Mouse (Mus musculus): ENCODE results near the gene Gsta4. TPM values are rescaled to one million over a fixed set of nuclear protein-coding genes. Genes with fewer than 3 reads are reported as not detected.
"Not testable (repeated sequence)": the region's sequence is repeated elsewhere in the genome, so short reads cannot be mapped to it uniquely, and the experiment has no call there.

Gene Gsta4
- polyA plus RNA-seq, 1 experiment from 2014 or later = 34.4 TPM

DNA sequence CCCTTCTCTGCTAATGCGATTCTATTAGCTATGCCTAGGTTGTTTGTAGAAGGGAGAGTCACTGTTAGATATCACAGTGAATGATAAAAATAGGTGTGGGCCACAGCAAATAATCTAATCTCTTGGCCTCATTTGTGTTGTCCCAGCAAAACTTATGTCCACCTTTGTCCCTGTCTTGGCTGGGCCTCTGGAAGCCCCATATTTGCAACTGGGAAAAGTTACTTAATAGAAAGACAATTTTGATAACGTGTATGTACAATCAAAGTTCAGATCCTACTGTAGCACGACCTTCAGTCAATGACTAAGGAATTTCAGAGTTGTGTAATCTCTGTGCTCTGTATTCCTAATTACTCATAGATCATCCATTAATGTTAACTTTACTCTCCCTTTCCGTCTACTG lies 34.5 kb downstream of the Gsta4 start:
- Histone ChIP-seq H3K4me1 (replicated peaks) (no peaks in the 10 kb centered on the region), H3K4me2 (no peak overlapping the region), H3K27ac (no peak overlapping the region), H3K4me3 (no peak overlapping the region), H3K36me3 (no peaks in the 10 kb centered on the region), H3K27me3 (no peaks in the 10 kb centered on the region), H3K9ac (no peak overlapping the region), H3K9me3 (no peaks in the 10 kb centered on the region)
- 84% methylated on average over 4 of the region's 4 CpGs for WGBS
- ATAC-seq (ENCODE audit: low FRiP score) = no peak

DNA sequence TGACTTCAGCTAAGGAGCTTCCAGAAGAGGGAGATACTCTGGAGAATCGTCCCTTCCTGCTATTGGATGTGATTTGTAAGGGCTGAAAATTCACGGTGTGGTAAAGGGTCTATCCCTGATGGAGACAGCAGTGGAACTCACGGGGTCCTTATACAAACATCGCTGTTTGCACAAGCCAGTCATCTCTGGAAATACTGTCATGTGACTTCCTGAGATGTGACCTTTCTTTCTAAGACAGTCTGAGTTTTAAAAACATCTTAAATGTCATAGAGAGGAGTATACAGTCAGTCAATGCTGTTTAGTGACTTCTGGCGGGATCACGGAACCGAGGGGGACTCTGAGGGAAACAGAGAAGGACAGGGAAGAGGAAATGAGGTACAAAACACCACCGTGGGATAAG lies 40.0 kb downstream of the Gsta4 start:
- 78% methylated on average over 8 of the region's 8 CpGs for WGBS
- Histone ChIP-seq H3K27ac (no peak overlapping the region), H3K27me3 (no peaks in the 10 kb centered on the region), H3K36me3 (no peaks in the 10 kb centered on the region), H3K4me1 (replicated peaks) (no peaks in the 10 kb centered on the region), H3K4me2 (no peak overlapping the region), H3K4me3 (no peak overlapping the region), H3K9me3 (no peaks in the 10 kb centered on the region), H3K9ac (no peak overlapping the region)
- no peak for ATAC-seq (ENCODE audit: low FRiP score)

DNA sequence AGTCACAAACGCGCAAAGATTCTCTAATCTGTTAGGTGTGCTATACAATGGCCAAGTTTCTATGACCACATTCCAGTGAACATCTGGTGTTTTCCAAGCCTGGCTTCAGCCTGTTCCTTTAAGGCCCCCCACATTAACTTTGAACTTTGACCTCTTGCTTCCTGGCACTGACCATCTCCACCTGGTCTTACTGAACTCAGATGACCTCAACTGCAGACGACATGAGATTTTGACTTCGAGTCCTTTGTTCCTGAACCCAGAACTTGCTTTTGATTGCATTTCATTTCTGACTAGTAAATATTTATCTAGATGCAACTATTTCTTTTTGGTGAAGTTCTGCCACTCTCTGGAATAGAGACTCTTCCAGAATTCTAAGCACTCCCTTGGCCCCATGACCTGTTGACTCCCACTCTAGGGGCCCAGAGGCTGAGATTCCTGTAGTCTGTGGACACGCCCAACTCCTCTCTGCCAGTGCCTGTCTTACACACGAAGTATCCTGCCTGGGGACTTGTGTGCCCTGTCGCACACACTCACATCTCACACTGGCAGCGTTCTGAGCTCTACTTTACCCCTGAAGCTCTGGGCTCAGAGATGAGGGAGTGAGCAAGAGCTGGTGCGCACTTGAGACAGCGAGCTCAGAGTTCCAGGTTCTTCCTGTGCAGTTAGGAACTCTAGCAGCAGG lies 40.8 kb downstream of the Gsta4 start:
- 79% methylated on average over 10 of the region's 10 CpGs for WGBS
- Histone ChIP-seq H3K9me3 (no peaks in the 10 kb centered on the region), H3K4me2 (no peak overlapping the region), H3K27me3 (no peaks in the 10 kb centered on the region), H3K4me3 (no peak overlapping the region), H3K9ac (no peak overlapping the region), H3K4me1 (replicated peaks) (no peaks in the 10 kb centered on the region), H3K27ac (no peak overlapping the region), H3K36me3 (no peaks in the 10 kb centered on the region)
- no peak for ATAC-seq (ENCODE audit: low FRiP score)

DNA sequence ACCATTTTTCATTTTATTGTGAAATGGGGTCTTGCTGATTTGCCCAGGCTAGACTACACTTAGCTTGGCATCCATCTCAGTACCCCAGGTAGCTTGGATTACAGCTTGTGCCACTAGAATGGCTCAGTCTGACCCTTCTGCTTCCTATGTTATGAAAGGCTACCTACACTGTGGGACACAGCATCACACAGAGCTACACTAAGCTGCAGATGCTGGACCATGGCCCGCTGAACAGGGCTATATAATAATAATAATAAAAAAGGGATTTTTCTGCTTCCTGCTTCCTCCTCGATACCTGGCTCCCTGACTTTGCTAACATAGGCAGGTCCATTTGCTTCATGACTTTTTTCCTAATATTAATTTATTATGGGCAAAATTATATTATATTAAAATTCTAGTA lies 41.8 kb downstream of the Gsta4 start:
- Histone ChIP-seq H3K36me3 (no peaks in the 10 kb centered on the region), H3K4me1 (replicated peaks) (no peaks in the 10 kb centered on the region), H3K9ac (no peak overlapping the region), H3K4me3 (no peak overlapping the region), H3K4me2 (no peak overlapping the region), H3K27ac (no peak overlapping the region), H3K9me3 (no peaks in the 10 kb centered on the region), H3K27me3 (no peaks in the 10 kb centered on the region)
- WGBS = 96% methylated on average over 2 of the region's 2 CpGs
- no peak for ATAC-seq (ENCODE audit: low FRiP score)

DNA sequence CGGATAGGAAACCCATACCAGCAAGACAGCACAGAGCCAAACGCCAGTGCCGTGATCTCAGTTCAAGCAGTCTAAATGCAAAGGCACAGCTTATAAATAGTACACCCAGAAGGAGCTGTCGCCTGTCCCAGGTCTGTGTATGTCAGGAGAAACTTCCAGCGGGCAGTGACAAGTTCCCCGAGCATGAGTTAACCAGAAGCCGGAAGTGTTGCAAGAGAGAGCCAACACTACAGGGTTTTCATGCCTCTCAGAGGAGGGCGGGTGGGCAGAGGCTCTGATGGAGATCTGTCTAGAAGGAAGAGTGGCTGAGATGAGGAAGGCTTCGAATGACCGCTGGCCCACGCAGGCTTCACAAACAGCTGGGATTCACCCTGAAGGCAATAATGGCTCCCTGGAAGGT lies 42.7 kb downstream of the Gsta4 start:
- Histone ChIP-seq H3K4me3 (no peak overlapping the region), H3K9ac (no peak overlapping the region), H3K27ac (no peak overlapping the region), H3K9me3 (no peaks in the 10 kb centered on the region), H3K27me3 (no peaks in the 10 kb centered on the region), H3K4me1 (replicated peaks) (no peaks in the 10 kb centered on the region), H3K4me2 (no peak overlapping the region), H3K36me3 (no peaks in the 10 kb centered on the region)
- 87% methylated on average over 11 of the region's 11 CpGs for WGBS
- no peak for ATAC-seq (ENCODE audit: low FRiP score)

DNA sequence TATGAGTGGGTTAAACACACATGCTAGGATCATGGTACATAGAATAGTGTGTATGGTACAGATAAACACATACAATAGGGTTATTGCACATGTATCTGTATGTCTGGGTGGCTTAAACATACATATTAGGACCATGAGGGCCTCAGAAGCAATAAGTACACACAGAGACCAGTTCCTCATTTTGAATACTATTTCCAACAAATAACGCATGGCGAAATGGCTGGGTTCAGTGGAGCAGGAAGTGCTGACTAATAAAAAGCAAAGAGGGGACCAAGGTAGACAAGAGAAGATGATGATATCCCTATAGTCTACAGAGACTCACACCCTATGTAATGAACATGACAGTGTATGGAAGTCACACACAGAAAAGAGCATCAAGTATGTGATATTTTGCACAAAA lies 45.5 kb downstream of the Gsta4 start:
- ATAC-seq (ENCODE audit: low FRiP score) = no peak
- Histone ChIP-seq H3K36me3 (no peaks in the 10 kb centered on the region), H3K4me3 (no peak overlapping the region), H3K27me3 (no peaks in the 10 kb centered on the region), H3K9me3 (no peaks in the 10 kb centered on the region), H3K9ac (no peak overlapping the region), H3K4me2 (no peak overlapping the region), H3K27ac (no peak overlapping the region), H3K4me1 (replicated peaks) (no peaks in the 10 kb centered on the region)
- WGBS = 90% methylated on average over 2 of the region's 2 CpGs

DNA sequence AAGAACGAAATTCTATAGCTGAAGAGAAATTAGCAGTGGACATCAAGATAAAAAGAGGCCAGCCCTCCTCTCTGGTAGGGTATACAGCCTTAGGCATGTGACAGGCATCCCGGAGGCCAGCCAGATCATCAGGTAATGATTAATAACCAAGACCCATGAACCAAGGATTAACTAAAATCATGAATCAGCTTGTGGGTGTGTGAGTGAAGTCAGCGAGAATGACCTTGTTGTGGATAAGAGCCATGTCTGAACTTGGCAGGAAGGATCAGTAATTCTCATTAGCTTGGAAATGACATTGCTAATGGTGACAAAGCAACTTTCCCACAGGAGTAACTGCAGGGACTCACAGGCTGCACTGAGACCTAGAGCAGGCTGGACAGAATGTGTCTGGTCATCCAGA lies 47.1 kb downstream of the Gsta4 start:
- H3K36me3 ChIP-seq; H3K4me2 ChIP-seq; H3K27me3 ChIP-seq; H3K9me3 ChIP-seq; H3K27ac ChIP-seq; H3K9ac ChIP-seq; H3K4me1 ChIP-seq (replicated peaks); H3K4me3 ChIP-seq; ATAC-seq (ENCODE audit: low FRiP score): not testable (repeated sequence)
- WGBS = 75% methylated on average over 3 of the region's 3 CpGs

DNA sequence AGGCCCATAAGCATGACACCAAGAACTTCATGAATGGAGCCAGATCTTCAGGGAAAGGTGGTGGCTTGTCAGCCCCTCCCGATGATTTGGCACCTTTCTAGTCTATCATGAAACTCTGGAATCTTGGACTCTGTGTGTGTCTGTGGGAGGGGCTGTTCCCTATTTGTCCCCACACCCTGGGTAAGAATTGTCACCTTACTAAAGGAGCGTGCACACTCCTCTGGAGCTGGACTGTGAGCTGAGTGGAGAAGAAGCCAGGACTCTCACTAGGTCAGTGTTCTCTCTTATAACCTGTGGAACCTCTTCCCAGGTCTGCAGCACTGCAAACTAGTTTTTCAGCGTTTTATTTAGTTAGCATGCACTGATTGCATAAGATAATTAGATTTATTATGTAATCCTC lies 47.9 kb downstream of the Gsta4 start, which contains the start of gene Gsta1:
TSS of gene Gsta1 (plus strand) at position 196 of the 400 bp plus-strand sequence.
- not testable (repeated sequence) for H3K9ac ChIP-seq; H3K9me3 ChIP-seq; H3K4me3 ChIP-seq; H3K4me1 ChIP-seq (replicated peaks); ATAC-seq (ENCODE audit: low FRiP score); H3K4me2 ChIP-seq; H3K27me3 ChIP-seq; H3K27ac ChIP-seq; H3K36me3 ChIP-seq
- 96% methylated on average over 2 of the region's 3 CpGs for WGBS

DNA sequence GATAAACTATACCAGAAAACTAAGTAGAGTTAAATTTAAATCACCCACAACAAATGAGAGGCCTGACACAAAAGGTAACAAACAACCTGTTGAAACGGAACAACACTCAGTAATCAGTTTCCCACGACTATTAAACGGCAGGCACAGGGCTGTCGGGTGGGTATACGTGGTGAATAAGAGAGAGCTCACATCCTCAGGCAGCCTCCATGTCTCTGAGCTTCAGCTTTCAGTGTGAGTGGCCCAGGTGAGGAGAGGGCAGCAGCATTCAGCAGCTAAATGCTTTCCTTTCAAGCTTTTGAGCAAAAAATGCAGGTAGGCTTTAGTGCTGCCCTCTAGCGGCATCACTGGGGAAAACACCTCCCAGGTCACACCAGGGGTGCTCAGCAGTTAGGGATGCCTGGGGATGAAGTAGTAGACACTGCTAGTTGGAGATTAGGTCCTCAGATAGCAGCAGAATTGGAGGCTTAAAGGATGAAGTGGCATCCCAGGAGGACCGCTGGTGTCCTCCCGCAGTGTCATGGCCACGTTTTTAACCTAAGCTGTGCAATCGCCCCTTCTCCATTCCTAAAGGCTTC lies 50.6 kb downstream of the Gsta4 start:
- H3K9me3 ChIP-seq; H3K4me2 ChIP-seq; H3K4me3 ChIP-seq; H3K9ac ChIP-seq; H3K4me1 ChIP-seq (replicated peaks); H3K27me3 ChIP-seq; ATAC-seq (ENCODE audit: low FRiP score); H3K27ac ChIP-seq; H3K36me3 ChIP-seq: not testable (repeated sequence)
- WGBS = no CpG with 5 or more reads among the region's 10 CpGs

DNA sequence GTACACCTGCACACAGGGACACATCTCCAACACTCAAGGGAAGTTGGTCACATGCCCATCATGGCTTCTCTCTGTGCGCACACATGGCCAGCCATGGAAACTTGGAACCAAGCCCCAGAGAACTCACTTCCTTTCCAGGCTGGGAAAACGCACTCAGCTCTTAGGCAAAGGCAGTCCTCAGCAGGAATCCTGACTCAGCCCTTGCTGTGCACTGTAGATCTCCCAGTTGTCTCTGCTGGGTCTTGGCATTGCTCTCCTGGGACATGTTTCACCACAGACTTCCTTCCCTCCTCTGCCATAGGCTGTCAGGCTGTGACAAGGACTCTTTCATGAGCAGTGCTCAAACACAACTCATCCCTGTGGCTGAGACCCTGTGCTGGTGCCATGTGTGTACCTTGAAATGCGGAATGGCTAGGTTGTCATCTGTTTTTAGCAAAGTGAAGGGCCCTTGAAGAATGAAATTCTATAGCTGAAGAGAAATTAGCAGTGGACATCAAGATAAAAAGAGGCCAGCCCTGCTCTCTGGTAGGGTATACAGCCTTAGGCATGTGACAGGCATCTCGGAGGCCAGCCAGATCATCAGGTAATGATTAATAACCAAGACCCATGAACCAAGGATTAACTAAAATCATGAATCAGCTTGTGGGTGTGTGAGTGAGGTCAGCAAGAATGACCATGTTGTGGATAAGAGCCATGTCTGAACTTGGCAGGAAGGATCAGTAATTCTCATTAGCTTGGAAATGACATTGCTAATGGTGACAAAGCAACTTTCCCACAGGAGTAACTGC lies 73.3 kb downstream of the Gsta4 start:
- 83% methylated on average over 4 of the region's 4 CpGs for WGBS
- H3K36me3 ChIP-seq; H3K9ac ChIP-seq; H3K4me2 ChIP-seq; H3K4me3 ChIP-seq; H3K4me1 ChIP-seq (replicated peaks); ATAC-seq (ENCODE audit: low FRiP score); H3K27ac ChIP-seq; H3K9me3 ChIP-seq; H3K27me3 ChIP-seq: not testable (repeated sequence)

DNA sequence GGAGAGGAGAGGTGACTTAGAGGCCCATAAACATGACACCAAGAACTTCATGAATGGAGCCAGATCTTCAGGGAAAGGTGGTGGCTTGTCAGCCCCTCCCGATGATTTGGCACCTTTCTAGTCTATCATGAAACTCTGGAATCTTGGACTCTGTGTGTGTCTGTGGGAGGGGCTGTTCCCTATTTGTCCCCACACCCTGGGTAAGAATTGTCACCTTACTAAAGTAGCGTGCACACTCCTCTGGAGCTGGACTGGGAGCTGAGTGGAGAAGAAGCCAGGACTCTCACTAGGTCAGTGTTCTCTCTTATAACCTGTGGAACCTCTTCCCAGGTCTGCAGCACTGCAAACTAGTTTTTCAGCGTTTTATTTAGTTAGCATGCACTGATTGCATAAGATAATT lies 74.3 kb downstream of the Gsta4 start, which contains the start of gene Gm3776:
TSS of gene Gm3776 (plus strand) at position 216 of the 400 bp plus-strand sequence.
- 75% methylated on average over 2 of the region's 3 CpGs for WGBS
- not testable (repeated sequence) for H3K27me3 ChIP-seq; H3K36me3 ChIP-seq; H3K27ac ChIP-seq; H3K4me3 ChIP-seq; H3K4me2 ChIP-seq; H3K9me3 ChIP-seq; H3K9ac ChIP-seq; ATAC-seq (ENCODE audit: low FRiP score); H3K4me1 ChIP-seq (replicated peaks)

All from hindbrain, embryonic 13.5 days (tissue).